Mouse (Mus musculus) heart, adult 2 months (tissue): ENCODE data around the gene Dnaic1. TPM values are rescaled to one million over a fixed set of nuclear protein-coding genes. Genes with fewer than 3 reads are reported as not detected.

Source experiments
- DNase-seq, 2 experiments: peaks; one replicate each; pipeline ENCODE4 v3.0.0; 2021
- H3K27ac ChIP-seq: fragments of 200-600 bp; 2 replicates; pipeline ENCODE4 v1.8.1; 2022
- H3K27me3 ChIP-seq: fragments of 200-500 bp; 2 replicates; pipeline ENCODE4 v1.6.1; 2012; ENCODE audit warnings: mild to moderate bottlenecking, low read length, inconsistent platforms, mixed read lengths; ENCODE audit not compliant: control insufficient read depth, insufficient read depth
- H3K36me3 ChIP-seq: fragments of 200-500 bp; 2 replicates; pipeline ENCODE4 v1.6.1; 2012; ENCODE audit warnings: low read length, inconsistent platforms; ENCODE audit not compliant: control insufficient read depth, insufficient read depth
- H3K4me1 ChIP-seq: fragments of 200-500 bp; 2 replicates; pipeline ENCODE4 v1.6.1; 2011; ENCODE audit warnings: low read length; ENCODE audit not compliant: control insufficient read depth, insufficient read depth
- H3K4me3 ChIP-seq: fragments of 200-600 bp; 2 replicates; pipeline ENCODE4 v1.8.1; 2022
- H3K79me2 ChIP-seq: fragments of 200-500 bp; replicated peaks from 2 replicates; pipeline ENCODE4 v1.6.1; 2012; ENCODE audit warnings: mild to moderate bottlenecking, inconsistent platforms, low read length, moderate library complexity, mixed read lengths; ENCODE audit not compliant: control insufficient read depth, insufficient read depth
- H3K9ac ChIP-seq: fragments of 200-500 bp; 2 replicates; pipeline ENCODE4 v1.6.1; 2012; ENCODE audit warnings: low read depth, mild to moderate bottlenecking, control low read depth, inconsistent platforms, low read length, mixed read lengths
- CTCF ChIP-seq: fragments of 200-600 bp; IDR thresholded peaks from 2 replicates; pipeline ENCODE4 v1.8.1; 2022; ENCODE audit warnings: antibody characterized with exemption, mild to moderate bottlenecking, moderate library complexity
- EP300 ChIP-seq: fragments of 200-500 bp; IDR thresholded peaks from 2 replicates; pipeline ENCODE4 v1.6.1; 2011; ENCODE audit warnings: low read depth, low read length, control low read depth; ENCODE audit not compliant: insufficient read depth
- POLR2A ChIP-seq: fragments of 200-500 bp; IDR thresholded peaks from 2 replicates; pipeline ENCODE4 v1.6.1; 2011; ENCODE audit warnings: mild to moderate bottlenecking, low read depth, low read length, control low read depth; ENCODE audit not compliant: insufficient read depth
- WGBS: fragments of 180-500 bp; shearing (Covaris S2); methylation state at CpG from one replicate; pipeline ENCODE4 v1.1.7; 2018; 5-methylcytosine and 5-hydroxymethylcytosine counted together
- intact Hi-C: fragments of 180-260 bp; cut with DNase I; formaldehyde crosslinking; loops from one replicate; pipeline ENCODE4 v1.15.1; 2025
- polyA plus RNA-seq: library from polyadenylated mRNA; depleted of rRNA; stranded (reverse); fragments of >200 nt; gene quantifications from 2 replicates; pipeline ENCODE4 v1.2.3, GENCODE M21; 2012
- total RNA-seq, 2 experiments: library from RNA; stranded (reverse); gene quantifications; 2 replicates each; pipeline ENCODE4 v1.2.3; 2021

Dnaic1 gene
- total and polyA plus RNA-seq, 3 experiments: 0.94 to 8.6 (median 2.3) TPM

DNA sequence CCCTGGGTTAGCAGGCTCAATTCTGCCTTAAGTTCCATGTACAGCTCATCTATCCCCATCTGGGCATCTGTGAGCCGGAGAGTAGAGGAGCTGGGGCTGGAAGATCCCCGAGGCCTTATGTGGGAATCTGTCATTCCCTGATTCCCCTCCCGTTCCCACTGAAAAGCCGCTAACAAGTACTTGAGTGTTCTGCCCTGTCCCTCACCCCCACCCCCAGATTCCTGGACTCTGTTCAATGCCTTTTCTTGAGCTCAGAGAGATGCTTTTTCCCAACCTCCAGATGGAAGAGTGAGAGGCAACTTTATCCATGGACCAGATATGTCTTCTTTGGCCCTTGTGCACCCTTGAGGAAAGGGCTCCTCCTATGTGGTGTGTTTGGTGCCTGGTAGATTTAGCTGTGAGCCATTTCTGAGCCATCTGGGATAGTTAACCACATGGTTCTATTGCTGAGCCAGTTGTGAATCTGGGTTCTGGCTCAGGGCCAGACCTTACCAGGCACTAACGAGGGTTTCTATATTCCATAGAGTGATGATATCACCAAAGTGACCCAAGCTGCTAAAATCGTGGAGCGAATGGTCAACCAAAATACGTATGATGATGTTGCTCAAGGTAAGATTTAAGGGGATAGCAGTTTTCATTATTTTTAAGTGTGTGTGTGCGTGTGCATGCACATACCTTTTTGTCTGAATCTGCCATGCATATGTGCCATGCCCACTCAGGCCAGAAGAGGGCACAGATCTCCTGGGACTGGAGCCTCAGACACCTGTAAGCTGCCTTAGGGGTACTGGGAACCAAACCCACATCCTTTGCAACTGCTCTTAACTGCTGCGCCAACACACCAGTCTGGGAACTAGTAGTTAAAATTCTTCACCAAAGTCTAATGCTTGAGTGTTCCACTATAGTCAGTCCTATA lies 40.4 kb downstream of the Dnaic1 start:
- no peak for DNase-seq
- no peaks in the 10 kb centered on the region for H3K27me3 ChIP-seq
- no peaks in the 10 kb centered on the region for H3K4me1 ChIP-seq
- H3K36me3 ChIP-seq: no peaks in the 10 kb centered on the region
- WGBS: 77% methylated on average over 10 of the region's 10 CpGs
- no peak overlapping the region for H3K4me3 ChIP-seq
- no peak overlapping the region for H3K9ac ChIP-seq
- TF ChIP-seq CTCF (peak; percentile 45), EP300 (no peak), POLR2A (no peak)
- H3K27ac ChIP-seq: no peak overlapping the region
- H3K79me2 ChIP-seq: no peaks in the 10 kb centered on the region
- intact Hi-C loops: loop anchor here (5.0 kb wide), 1 partner anchor 97 kb away; no protein-coding TSS in a partner anchor

DNA sequence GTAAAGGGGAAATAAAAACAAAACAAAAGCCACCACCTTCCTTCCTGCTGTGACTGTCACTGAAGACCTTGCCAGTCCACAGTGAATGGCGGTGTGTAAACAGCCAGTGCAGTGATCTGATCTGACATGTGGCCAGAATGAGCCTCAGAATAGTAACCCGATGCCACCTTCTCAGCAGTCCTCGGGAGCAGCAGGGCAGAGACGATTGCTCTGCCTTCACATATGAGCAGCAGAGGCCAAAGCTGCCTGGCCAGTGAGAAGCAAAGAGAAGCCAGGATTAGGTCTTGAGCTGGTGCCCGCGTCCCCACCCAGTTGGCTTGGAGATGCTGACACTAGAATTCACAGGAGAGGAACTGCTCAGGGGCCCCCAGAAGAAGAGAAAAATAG lies 41.0 kb downstream of the Dnaic1 start:
- no peaks in the 10 kb centered on the region for H3K36me3 ChIP-seq
- H3K9ac ChIP-seq: no peak overlapping the region
- H3K4me1 ChIP-seq: no peaks in the 10 kb centered on the region
- intact Hi-C loops: loop anchor here (5.0 kb wide), 1 partner anchor 97 kb away; no protein-coding TSS in a partner anchor
- no peak overlapping the region for H3K4me3 ChIP-seq
- WGBS: 44% methylated on average over 6 of the region's 6 CpGs
- no peaks in the 10 kb centered on the region for H3K79me2 ChIP-seq
- no peaks in the 10 kb centered on the region for H3K27me3 ChIP-seq
- H3K27ac ChIP-seq: no peak overlapping the region
- DNase-seq: no peak
- TF ChIP-seq POLR2A (no peak), CTCF (no peak), EP300 (no peak)

DNA sequence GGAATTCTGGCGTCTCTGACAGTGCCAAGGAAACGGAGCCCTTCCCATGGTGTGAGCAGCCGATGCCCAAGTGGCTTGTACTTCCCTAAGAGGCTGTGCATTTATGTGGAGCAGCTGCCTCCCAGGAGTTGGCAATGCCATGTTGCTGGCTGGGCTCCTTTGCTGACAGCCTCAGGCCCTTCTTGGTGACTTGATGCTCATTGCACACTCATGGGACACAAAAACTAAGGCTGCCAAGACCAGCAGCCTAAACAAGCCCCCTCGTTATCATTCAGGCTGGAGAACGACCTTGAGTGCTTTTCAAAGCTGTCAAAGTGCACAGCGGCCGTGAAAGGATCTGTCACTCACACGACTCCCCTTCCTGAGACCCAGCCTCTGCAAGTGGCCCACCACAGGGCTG lies 42.6 kb downstream of the Dnaic1 start:
- Histone ChIP-seq H3K36me3 (no peaks in the 10 kb centered on the region), H3K4me3 (no peak overlapping the region), H3K9ac (no peak overlapping the region), H3K79me2 (no peaks in the 10 kb centered on the region), H3K4me1 (no peaks in the 10 kb centered on the region), H3K27ac (no peak overlapping the region), H3K27me3 (no peaks in the 10 kb centered on the region)
- intact Hi-C loops: loop anchor here (5.0 kb wide), 1 partner anchor 95 kb away; no protein-coding TSS in a partner anchor
- TF ChIP-seq CTCF (no peak), EP300 (no peak), POLR2A (no peak)
- DNase-seq: no peak
- WGBS: 57% methylated on average over 8 of the region's 8 CpGs

DNA sequence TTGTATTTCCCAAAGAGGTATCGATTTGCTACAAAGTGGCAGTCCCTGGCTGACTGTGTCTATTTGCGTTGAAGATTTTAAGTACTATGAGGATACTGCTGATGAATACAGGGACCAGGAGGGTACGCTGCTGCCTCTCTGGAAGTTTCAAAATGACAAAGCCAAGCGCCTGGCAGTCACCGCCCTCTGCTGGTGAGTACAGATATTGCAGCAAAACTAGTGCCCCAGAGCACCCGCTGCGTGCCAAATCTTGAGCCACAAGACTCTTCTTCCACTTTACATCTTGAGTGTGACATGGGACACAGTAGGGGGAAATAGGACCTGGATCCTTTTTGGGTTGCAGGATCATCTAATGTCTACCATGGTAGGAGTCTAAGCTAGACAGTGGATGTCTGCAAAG lies 44.6 kb downstream of the Dnaic1 start:
- Histone ChIP-seq H3K36me3 (no peaks in the 10 kb centered on the region), H3K79me2 (no peaks in the 10 kb centered on the region), H3K27me3 (no peaks in the 10 kb centered on the region), H3K9ac (no peak overlapping the region), H3K27ac (no peak overlapping the region), H3K4me1 (no peaks in the 10 kb centered on the region), H3K4me3 (no peak overlapping the region)
- TF ChIP-seq POLR2A: no peak
- 0 out of 2 replicates have a peak, but pooled peaks have one; percentile 100 for TF ChIP-seq CTCF
- TF ChIP-seq EP300: 0 out of 2 replicates have a peak, but pooled peaks have one; percentile 76
- 8% methylated on average over 7 of the region's 7 CpGs for WGBS
- peak; percentile 71 to 78 for DNase-seq
- intact Hi-C loops: loop anchor here (1.0 to 5.0 kb wide), 5 partner anchors 39 to 145 kb away; no protein-coding TSS in a partner anchor

DNA sequence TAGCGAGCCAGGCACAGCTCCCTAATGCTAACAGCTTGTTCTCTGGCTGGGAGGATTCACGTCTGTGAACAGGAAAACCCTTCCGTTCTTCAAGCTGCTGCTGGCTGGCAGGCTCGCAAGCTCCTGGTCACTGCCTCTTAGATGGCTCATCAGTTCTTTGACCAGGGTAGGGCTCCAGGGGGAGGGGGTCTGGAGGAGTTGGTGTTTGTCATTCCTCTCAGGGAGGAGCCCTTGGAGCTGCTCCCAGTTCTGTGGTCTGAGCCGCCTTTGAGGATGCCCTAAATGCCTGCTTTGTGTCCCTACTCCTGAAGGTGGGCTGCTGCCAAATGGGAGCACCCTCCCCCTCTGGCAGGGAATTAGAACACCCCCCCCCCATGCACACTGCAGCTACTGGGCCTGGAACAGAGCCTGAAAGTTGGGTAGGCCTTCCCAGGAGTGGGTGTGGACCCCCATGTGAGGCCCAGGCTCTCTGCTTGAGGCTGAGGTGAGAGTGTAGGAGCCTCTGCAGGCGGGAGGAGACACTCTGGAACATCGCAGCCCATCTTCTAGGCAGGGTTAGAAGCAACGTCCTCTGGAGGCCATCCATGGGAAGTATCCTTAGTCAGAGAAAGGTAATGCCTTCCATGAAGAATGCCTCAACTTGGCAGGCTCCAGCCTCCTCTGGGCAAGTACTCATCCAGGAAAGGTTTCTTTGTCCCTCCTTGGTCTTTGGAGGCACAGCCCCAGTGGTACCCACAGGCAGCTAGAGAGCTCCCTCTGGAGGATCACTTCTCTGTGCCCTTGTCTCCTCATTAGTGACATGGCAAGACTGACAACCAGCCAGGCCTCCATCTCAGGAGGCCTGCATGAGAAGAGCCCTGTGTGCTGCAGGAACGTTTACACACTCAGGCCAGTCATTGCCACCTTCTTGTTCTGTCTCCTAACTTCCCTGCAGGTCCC lies 46.4 kb downstream of the Dnaic1 start:
- DNase-seq: no peak

More for the DNA sequence above, 46.4 kb downstream of the Dnaic1 start:
- Histone ChIP-seq H3K4me1 (no peaks in the 10 kb centered on the region), H3K36me3 (no peaks in the 10 kb centered on the region), H3K4me3 (no peak overlapping the region), H3K9ac (no peak overlapping the region), H3K79me2 (no peaks in the 10 kb centered on the region), H3K27ac (no peak overlapping the region), H3K27me3 (no peaks in the 10 kb centered on the region)
- intact Hi-C loops: loop anchor here (2.0 kb wide), 3 partner anchors 37 to 147 kb away; no protein-coding TSS in a partner anchor
- 59% methylated on average over 9 of the region's 9 CpGs for WGBS
- no peak for TF ChIP-seq EP300
- TF ChIP-seq CTCF: peak; percentile 33
- no peak for TF ChIP-seq POLR2A
